Mouse (Mus musculus): ENCODE measurements around the gene Olfr362.
"Not testable (repeated sequence)": the region's sequence is repeated elsewhere in the genome, so short reads cannot be mapped to it uniquely, and the experiment has no call there.

The Olfr362 gene

DNA sequence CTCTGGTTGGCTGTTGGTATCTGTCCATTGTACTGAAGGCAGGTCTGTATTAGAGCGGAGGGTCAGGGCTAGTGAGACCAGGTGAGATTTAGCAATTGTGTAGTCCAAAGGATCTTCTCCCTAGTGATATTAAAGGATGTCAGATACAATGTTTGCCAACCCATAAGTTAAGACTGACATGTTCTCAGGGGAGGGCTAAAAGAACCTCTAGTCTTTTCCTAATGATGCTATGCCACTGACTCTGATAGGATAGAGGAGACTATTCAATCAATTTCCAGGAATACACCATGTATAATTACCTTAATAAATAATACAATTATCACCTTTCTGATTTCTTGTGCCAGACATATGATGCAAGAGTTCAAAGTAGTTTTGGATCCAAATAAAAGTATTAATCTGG is at the start of gene Olfr362:
Gene Olfr362, minus strand, starts transcription at position 101 of the 400 bp plus-strand sequence.
- DNase-seq = no peak

DNA sequence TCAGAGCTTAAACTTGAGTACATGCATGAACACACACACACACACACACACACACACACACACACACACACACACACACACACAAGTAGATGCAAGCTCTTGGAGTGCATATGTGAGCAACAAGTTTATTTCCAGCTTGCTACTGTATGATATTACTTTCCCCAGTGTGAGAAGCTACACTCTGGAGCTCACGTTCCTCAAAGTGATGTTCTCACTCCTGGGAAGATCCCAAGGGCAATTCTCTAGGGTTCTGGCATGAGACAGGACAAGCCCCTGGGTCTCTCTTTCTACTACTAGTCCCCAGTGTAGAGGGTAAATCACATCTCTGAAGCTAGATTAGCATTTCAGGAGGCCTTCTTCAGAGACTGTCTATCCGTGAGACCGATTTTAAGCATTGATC is 21.3 kb upstream of the Olfr362 start, which contains the start of gene Olfr364-ps1:
Gene Olfr364-ps1, plus strand, starts transcription at position 301 of the 400 bp plus-strand sequence.
- DNase-seq = no peak

DNA sequence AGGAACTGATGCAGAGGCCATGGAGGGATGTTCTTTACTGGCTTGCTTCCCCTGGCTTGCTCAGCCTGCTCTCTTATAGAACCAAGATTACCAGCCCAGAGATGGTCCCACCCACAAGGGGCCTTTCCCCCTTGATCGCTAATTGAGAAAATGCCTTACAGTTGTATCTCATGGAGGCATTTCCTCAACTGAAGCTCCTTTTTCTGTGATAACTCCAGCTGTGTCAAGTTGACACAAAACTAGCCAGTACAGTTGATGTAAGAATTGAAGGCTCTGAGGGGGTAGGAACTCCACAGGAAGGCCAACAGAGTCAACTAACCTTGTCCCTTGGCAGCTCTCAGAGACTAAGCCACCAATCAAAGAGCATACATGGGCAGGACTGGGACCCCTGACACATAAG is 28.5 kb downstream of the Olfr362 start, which contains the start of gene Olfr361:
Gene Olfr361, minus strand, starts transcription at position 101 of the 400 bp plus-strand sequence.
- not testable (repeated sequence) for DNase-seq

- DNase-seq = no peak
Measured at GRCm38 (mm10) chr2:37065446-37065845, 52.3 kb downstream of the Olfr362 start, which contains the start of gene Olfr360. Gene Olfr360, plus strand, starts transcription at chr2:37065746.

All from kidney, postnatal 4 days (tissue).